Mouse (Mus musculus): ENCODE results near the gene Slc6a9. TPM values are rescaled to one million over a fixed set of nuclear protein-coding genes. Genes with fewer than 3 reads are reported as not detected.

Gene Slc6a9
- total RNA-seq, 4 experiments from 2014 or later: 6.3 to 12.0 (median 8.8) TPM

GRCm38 (mm10) chr4:117912131-117912561, 77.8 kb downstream of the Slc6a9 start:
- peak in 1 of 2 experiments; percentile 22 for DNase-seq (ENCODE audit: low spot score in 2 of 2)

GRCm38 (mm10) chr4:117912685-117913273, 78.5 kb downstream of the Slc6a9 start:
- DNase-seq (ENCODE audit: low spot score in 2 of 2): no peak

- DNase-seq (ENCODE audit: low spot score in 2 of 2): peak in 1 of 2 experiments; percentile 43
Measured at GRCm38 (mm10) chr4:117913421-117913820, 79.1 kb downstream of the Slc6a9 start.

GRCm38 (mm10) chr4:117914031-117914430, 79.7 kb downstream of the Slc6a9 start:
- peak; percentile 74 to 86 for DNase-seq (ENCODE audit: low spot score in 2 of 2)

GRCm38 (mm10) chr4:117914591-117915442, 80.5 kb downstream of the Slc6a9 start, which contains the start of gene Ipo13:
Gene Ipo13, minus strand, starts transcription at chr4:117914999.
- peak; percentile 90 to 91 for DNase-seq (ENCODE audit: low spot score in 2 of 2)

GRCm38 (mm10) chr4:117915489-117916105, 81.3 kb downstream of the Slc6a9 start:
- DNase-seq (ENCODE audit: low spot score in 2 of 2): no peak

GRCm38 (mm10) chr4:117916386-117916785, 82.1 kb downstream of the Slc6a9 start:
- no peak for DNase-seq (ENCODE audit: low spot score in 2 of 2)

- no peak for DNase-seq (ENCODE audit: low spot score in 2 of 2)
Measured at GRCm38 (mm10) chr4:117917402-117917801, 83.1 kb downstream of the Slc6a9 start.

- DNase-seq (ENCODE audit: low spot score in 2 of 2): no peak
Measured at GRCm38 (mm10) chr4:117917847-117918246, 83.5 kb downstream of the Slc6a9 start.

GRCm38 (mm10) chr4:117918261-117918660, 84.0 kb downstream of the Slc6a9 start:
- DNase-seq (ENCODE audit: low spot score in 2 of 2): no peak

GRCm38 (mm10) chr4:117918762-117919161, 84.5 kb downstream of the Slc6a9 start:
- DNase-seq (ENCODE audit: low spot score in 2 of 2): no peak

- DNase-seq (ENCODE audit: low spot score in 2 of 2): no peak
Measured at GRCm38 (mm10) chr4:117921358-117921757, 87.1 kb downstream of the Slc6a9 start.

GRCm38 (mm10) chr4:117923450-117923849, 89.1 kb downstream of the Slc6a9 start:
- DNase-seq (ENCODE audit: low spot score in 2 of 2): no peak

Other genes with a start within 250 kb of the Slc6a9 start
- gene Dmap1, start 152.2 kb upstream of the Slc6a9 start, total RNA-seq (2022): 10 to 100 TPM; 16.2 to 18.6 (median 16.5) TPM
- gene Gm12845, start 110.1 kb upstream of the Slc6a9 start, total RNA-seq (2022): not detected
- not detected for gene Klf17, start 68.9 kb upstream of the Slc6a9 start, total RNA-seq (2022)
- gene Ccdc24, start 38.1 kb downstream of the Slc6a9 start, total RNA-seq (2022): under 1 TPM in 2 of 4 experiments, not detected in 2; 0.24 to 0.56 TPM
- gene B4galt2, start 49.0 kb downstream of the Slc6a9 start, total RNA-seq (2022): 1 to 10 TPM; 1.7 to 3.5 (median 2.1) TPM
- 10 to 100 TPM; 86.6 to 96.0 (median 94.8) TPM for gene Atp6v0b, start 52.8 kb downstream of the Slc6a9 start, total RNA-seq (2022)
- 1 to 10 TPM; 1.7 to 3.1 (median 2.5) TPM for gene Dph2, start 57.5 kb downstream of the Slc6a9 start, total RNA-seq (2022)
- 100 to 1,000 TPM; 268 to 350 (median 281) TPM for gene Ipo13, start 80.5 kb downstream of the Slc6a9 start, total RNA-seq (2022)
- gene Artn, start 95.3 kb downstream of the Slc6a9 start, total RNA-seq (2022): under 1 TPM in 2 of 4 experiments, not detected in 2; 0.15 to 0.27 TPM